Mouse (Mus musculus) embryo, embryonic 11.5 days (tissue): ENCODE data around the gene Tnr.
A peak's percentile ranks its signal among the peaks of the same experiment; 100 is the strongest.

ENCODE experiments used
- DNase-seq: peaks from one replicate; pipeline ENCODE4 v3.0.0-alpha.2; 2012; ENCODE audit warnings: low read depth, low spot score

The Tnr gene

DNA sequence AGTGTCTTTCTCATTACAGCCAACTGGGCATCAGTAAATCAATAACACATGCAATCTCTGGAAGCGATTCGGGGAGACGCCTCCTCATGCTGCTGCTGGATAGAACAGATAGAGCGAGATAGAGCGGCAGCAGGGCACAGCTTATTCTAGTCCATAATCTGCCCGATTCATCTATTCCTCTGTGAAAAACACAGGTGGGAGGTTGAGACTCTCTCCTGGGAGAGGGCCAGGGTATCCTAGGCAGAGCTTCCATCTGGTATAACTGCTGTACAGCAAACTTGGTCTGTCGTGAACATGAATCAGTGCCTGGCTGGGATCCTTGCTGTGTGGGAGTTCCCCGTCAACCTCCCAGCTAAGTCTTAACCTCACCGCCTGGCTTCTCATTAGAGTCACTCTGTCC lies 193.4 kb downstream of the Tnr start:
- no peak for DNase-seq

- DNase-seq, result no peak
Observed at GRCm38 (mm10) chr1:159723733-159724132, 200.2 kb downstream of the Tnr start.

DNA sequence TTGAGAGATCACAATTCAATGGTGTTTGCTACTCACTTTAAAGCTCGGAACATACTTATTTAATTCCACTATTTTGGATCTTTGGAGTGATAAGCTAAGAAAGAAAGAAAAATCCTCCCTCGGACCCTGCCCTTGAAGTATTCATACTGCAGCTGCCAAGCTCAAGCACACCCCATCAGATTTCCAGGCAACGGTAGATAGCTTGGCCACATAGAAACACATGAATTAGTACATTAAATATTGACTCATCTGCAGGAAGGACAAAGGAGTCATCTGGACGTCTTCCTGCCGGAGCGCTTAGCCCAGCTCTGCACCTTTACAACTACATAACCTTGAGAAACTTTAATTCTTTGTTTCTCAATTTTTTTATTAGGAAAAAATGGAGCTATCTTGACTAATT lies 205.7 kb downstream of the Tnr start:
- DNase-seq, result no peak

DNA sequence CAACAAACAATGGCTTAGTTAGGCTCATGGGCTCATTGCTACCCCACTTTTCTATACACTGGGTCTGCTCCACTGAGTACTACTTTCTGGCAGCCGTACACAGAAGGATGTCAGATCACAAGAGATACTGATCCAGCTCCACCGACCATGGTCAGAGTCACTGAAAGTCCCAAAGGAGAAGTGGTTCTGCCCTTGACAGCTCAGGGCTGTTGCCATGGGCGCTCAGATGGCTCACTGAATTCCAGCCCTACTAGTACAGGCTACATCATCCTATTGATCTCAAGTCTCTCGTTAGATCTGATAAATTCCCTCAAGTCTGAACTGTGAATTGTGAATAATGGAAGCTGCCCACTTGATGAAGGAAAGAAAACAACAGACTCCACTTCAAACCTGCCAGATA lies 207.3 kb downstream of the Tnr start:
- DNase-seq, result no peak

- DNase-seq, result no peak
Observed at GRCm38 (mm10) chr1:159735099-159735498, 211.5 kb downstream of the Tnr start.

DNA sequence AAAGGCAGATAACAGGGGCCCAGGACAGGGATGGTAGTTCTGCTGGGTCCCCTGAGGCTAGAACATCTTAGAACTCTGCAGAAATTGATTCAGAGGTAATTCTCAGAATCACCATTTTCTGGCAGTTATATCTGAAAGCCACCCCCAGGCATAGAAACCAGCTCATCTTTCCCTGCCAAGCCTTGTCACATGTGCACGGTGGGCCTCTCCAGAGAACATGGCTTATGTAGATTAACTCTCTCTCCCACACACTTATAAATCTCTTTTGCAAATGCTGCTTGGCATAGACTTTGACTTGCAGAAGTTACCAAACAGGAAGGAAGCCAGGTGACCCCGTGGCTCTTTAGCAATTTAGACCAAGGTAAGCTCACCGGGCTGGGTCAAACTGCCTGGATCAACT lies 215.9 kb downstream of the Tnr start:
- DNase-seq, result no peak

GRCm38 (mm10) chr1:159741237-159742002 lies 217.9 kb downstream of the Tnr start:
- no peak for DNase-seq

DNA sequence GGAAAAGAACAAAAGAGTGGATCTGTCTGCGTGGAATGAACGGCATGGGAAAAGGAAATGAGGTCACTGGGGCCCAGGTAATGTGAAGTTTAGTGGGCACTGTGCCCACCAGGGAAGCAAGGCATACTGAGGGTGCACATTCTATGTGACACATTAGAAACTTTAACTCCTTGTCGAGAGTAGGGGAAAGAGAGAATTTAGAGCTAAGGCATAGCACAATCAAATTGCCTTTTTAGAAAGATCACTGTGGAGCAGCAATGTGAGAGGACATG lies 218.4 kb downstream of the Tnr start:
- DNase-seq, result no peak

DNA sequence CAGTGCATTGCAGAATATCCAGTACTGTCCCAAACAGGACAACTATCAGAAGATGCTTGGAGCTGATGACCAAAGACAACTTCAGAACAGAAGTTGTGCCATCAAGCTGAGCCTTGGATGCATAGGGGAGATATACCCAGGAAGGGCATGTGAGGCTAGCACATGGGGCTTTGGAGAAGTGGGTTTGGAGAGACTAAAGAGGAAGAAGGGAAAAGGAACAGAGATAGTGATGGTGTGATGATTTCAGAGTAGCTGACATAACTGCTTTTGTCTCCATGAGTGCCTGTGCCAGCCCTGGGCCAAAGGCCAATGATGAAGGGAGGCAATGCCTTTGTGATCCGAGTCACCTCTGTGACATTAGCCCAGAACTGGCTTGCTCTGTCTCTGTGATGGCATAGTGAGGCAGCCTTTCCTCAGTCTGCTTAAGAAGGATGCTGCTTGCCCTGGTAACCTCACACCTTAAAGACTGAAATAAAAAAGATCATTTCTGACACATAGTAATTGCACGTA lies 220.2 kb downstream of the Tnr start:
- no peak for DNase-seq

- no peak for DNase-seq
Observed at GRCm38 (mm10) chr1:159745311-159745710, 221.7 kb downstream of the Tnr start.

- DNase-seq, result no peak
Observed at GRCm38 (mm10) chr1:159747969-159748368, 224.4 kb downstream of the Tnr start.

- no peak for DNase-seq
Observed at GRCm38 (mm10) chr1:159750411-159750810, 226.8 kb downstream of the Tnr start.

DNA sequence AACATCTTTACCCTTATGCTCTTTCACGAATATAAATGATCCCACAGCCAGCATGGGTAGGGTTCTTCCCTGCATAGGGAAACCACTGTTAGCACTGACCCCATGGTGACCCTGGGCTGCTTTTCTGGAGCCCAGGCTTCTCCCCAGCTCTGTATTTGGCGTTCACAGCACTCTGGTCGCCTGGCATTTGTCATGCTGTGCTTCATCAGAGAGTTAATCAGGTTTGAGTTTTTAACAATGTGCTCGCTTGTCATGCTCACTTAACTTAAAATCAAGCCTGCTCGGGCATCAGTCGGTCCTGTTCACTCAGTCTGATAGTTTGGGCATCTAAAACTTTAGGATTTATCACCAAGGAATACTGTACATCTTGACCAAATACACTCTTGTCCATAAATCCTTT lies 227.3 kb downstream of the Tnr start:
- DNase-seq, result no peak

DNA sequence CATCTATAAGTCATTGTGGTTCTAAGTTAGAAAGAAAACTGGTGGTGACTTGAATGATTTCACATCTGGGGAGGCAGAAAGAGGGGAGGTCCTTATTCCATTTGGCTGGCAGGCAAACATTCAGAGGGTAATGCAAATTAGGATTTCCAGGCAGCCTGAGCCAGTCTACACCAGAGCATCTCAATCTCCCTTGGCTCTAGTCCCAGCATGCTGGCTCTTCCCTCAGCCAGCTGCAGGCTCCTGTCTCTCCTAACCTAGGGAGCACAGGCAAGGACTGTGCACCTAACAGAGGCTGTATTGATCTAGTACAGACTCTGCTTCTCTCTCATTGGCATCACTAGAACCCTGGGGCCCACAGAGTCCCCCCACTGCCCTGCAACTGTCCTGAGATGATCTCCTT lies 237.4 kb downstream of the Tnr start:
- no peak for DNase-seq

- no peak for DNase-seq
Observed at GRCm38 (mm10) chr1:159763901-159764300, 240.3 kb downstream of the Tnr start.

DNA sequence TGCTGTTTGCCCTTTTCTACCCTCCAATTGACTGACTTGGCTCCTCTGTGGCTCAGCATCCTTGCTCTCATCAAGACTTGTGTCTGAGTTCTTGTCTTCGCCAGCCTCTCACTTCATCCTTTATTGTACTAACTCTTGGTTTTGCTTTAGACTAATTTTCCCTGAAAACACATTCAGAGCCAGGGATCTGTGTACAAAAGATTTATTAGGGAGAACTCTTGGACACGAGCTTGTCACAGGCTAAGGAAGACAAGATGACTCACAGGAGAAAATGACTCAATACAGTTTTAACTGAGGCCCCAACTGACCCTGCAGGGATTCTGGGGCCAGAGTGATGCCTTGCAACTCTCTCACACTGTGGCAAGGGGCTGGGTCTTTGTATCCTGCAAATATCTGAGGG lies 241.3 kb downstream of the Tnr start:
- DNase-seq, result no peak

GRCm38 (mm10) chr1:159769948-159770347 lies 246.4 kb downstream of the Tnr start:
- DNase-seq, result no peak

- DNase-seq, result no peak
Observed at GRCm38 (mm10) chr1:159773671-159774070, 250.1 kb downstream of the Tnr start.

DNA sequence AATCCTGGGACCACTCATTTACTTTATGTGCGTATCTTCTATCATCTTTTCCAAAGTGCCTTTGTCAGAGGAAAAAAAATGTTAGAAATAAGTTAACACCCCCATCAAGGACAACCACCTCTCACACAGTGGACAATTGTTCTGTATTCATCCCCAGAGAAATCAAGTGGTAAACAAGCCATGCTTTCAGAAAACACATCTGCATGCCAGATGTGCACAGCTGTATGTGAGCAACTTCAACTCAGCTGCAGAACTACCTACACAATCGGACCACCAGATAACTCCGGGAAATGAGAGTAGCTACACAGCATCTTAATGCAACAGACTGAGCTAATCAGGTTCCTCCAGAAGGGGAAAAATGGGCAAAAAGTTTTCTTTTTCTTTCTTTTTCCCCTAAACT lies 251.6 kb downstream of the Tnr start:
- peak; percentile 8 for DNase-seq

- DNase-seq, result no peak
Observed at GRCm38 (mm10) chr1:159777107-159777506, 253.5 kb downstream of the Tnr start.

DNA sequence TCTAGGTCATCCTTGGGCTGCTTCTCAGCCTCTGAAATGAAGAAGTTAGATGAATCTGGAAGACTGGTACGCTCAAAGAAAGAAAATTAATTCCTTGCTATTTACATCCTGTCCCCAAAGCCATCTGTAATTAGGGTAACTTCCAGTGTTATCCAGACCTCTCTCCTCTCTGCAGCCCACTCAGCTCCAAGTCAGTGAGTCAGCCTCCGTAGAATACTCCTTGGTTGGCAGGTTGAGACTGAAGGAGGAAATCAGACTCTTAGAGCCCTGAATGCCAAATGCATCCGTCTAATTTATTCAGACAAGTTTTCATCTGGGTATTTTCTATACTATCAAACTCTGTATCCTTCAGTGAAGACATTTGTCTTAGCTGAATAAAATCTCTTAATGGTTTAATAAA lies 255.9 kb downstream of the Tnr start:
- DNase-seq, result no peak

GRCm38 (mm10) chr1:159783842-159784241 lies 260.3 kb downstream of the Tnr start:
- DNase-seq, result peak; percentile 11

- DNase-seq, result no peak
Observed at GRCm38 (mm10) chr1:159788312-159788711, 264.7 kb downstream of the Tnr start.

- DNase-seq, result no peak
Observed at GRCm38 (mm10) chr1:159792546-159792945, 269.0 kb downstream of the Tnr start.
